Mouse (Mus musculus) cerebellum, adult 2 months (tissue): ENCODE measurements around the gene Mcf2l.

Source experiments
- CTCF ChIP-seq: fragments of 200-500 bp; IDR thresholded peaks from 2 replicates; pipeline ENCODE4 v1.5.1; 2011; ENCODE audit warnings: low read depth, mild to moderate bottlenecking, control low read depth, low read length, moderate library complexity, borderline replicate concordance; ENCODE audit not compliant: insufficient read depth
- POLR2A ChIP-seq: fragments of 200-500 bp; IDR thresholded peaks from 2 replicates; pipeline ENCODE4 v1.6.1; 2011; ENCODE audit warnings: low read length, control low read depth, borderline replicate concordance; ENCODE audit not compliant: insufficient read depth

- TF ChIP-seq CTCF: no peak
- TF ChIP-seq POLR2A: no peak
Observed at GRCm38 (mm10) chr8:12903790-12904415, 30.3 kb downstream of the Mcf2l start.
